Comparison of ENCODE assay signal across 17 mouse cellular contexts in genomic region chr2:68317452-68317851, GRCm38 (mm10).
DNase-seq lines count a peak whose midpoint lies in the region; ATAC-seq and TF ChIP-seq lines count a peak whose summit lies in the region.
"Had no signal": no experiment of that assay in that cellular context is flagged by ENCODE, and none has a peak within 500 bp of the region (broad histone marks: within the 10 kb centered on the region; RNA-seq: fewer than 3 reads in every experiment).

No protein-coding gene starts in this region.

- no peak for TF ChIP-seq POLR2A in heart, adult 2 months (IDR thresholded peaks at IDR 0.05; ENCODE audit: insufficient read depth, low read depth, low read length)
- TF ChIP-seq POLR2A in lung, adult 2 months (IDR thresholded peaks at IDR 0.05; ENCODE audit: borderline replicate concordance, extremely low read depth, low read depth, low read length), result no peak

- no peak overlapping the region for H3K4me3 ChIP-seq in heart, adult 2 months
- H3K4me3 ChIP-seq in heart, embryonic 11.5 days (ENCODE audit: low read depth, low read length), result no peak overlapping the region
- no peak overlapping the region for H3K4me3 ChIP-seq in lung, adult 2 months (replicated peaks; ENCODE audit: extremely low read depth, low read depth, low read length)
- no peak overlapping the region for H3K4me3 ChIP-seq in forebrain, embryonic 16.5 days (replicated peaks; ENCODE audit: low read length)
- H3K4me3 ChIP-seq: intestine, embryonic 15.5 days; limb, embryonic 15.5 days; megakaryocyte, embryonic 14.5 days; midbrain, embryonic 15.5 days had no signal

- no peaks in the 10 kb centered on the region for H3K9me3 ChIP-seq in heart, embryonic 11.5 days (replicated peaks; ENCODE audit: control insufficient read depth, low read length)
- no peaks in the 10 kb centered on the region for H3K9me3 ChIP-seq in forebrain, embryonic 16.5 days (ENCODE audit: control insufficient read depth, low read length)
- H3K9me3 ChIP-seq: intestine, embryonic 15.5 days; limb, embryonic 15.5 days; midbrain, embryonic 15.5 days had no signal

- H3K27ac ChIP-seq in heart, adult 2 months, result no peak overlapping the region
- no peak overlapping the region for H3K27ac ChIP-seq in heart, embryonic 11.5 days (ENCODE audit: low read depth, low read length)
- no peak overlapping the region for H3K27ac ChIP-seq in forebrain, embryonic 16.5 days (ENCODE audit: low read length)
- H3K27ac ChIP-seq: hindbrain, embryonic 14.5 days; intestine, embryonic 15.5 days; limb, embryonic 15.5 days; midbrain, embryonic 15.5 days had no signal

- no peak for TF ChIP-seq CTCF in heart, adult 2 months (IDR thresholded peaks at IDR 0.05)
- TF ChIP-seq CTCF in lung, adult 2 months (IDR thresholded peaks at IDR 0.05; ENCODE audit: insufficient read depth, low read length), result no peak

- DNase-seq in heart, adult 2 months, result peak; percentile 37 to 56
- peak; percentile 30 for DNase-seq in lung, postnatal 14 days
- DNase-seq in lung, adult 2 months, result no peak
- DNase-seq in heart, postnatal 14 days, result peak; percentile 45 to 51
- peak; percentile 40 for DNase-seq in lung, postnatal 36 days
- DNase-seq: cerebellum, adult 9-11 months; embryo, embryonic 11 days; right cerebral cortex, postnatal 25 days; thymus, postnatal 25 days had no signal

- WGBS in heart, adult 2 months, result 2% methylated on average over 2 of the region's 2 CpGs
- WGBS in heart, embryonic 11.5 days (ENCODE audit: insufficient replicate concordance), result 63% methylated on average over 2 of the region's 2 CpGs
- WGBS in lung, adult 2 months, result 37% methylated on average over 2 of the region's 2 CpGs
- 35% methylated on average over 2 of the region's 2 CpGs for WGBS in forebrain, embryonic 16.5 days

- no peaks in the 10 kb centered on the region for H3K79me2 ChIP-seq in heart, adult 2 months (replicated peaks; ENCODE audit: control insufficient read depth, insufficient read depth, low read length)

- intact Hi-C loops in heart, adult 2 months (cut with DNase I), result no loop called here
- intact Hi-C loops in heart, postnatal 14 days (cut with DNase I), result no loop called here

- no peaks in the 10 kb centered on the region for H3K36me3 ChIP-seq in heart, adult 2 months (ENCODE audit: control insufficient read depth, insufficient read depth, low read length)
- no peaks in the 10 kb centered on the region for H3K36me3 ChIP-seq in heart, embryonic 11.5 days (ENCODE audit: control insufficient read depth, insufficient read depth, low read length)
- H3K36me3 ChIP-seq in forebrain, embryonic 16.5 days (ENCODE audit: control insufficient read depth, insufficient read depth), result no peaks in the 10 kb centered on the region
- H3K36me3 ChIP-seq: intestine, embryonic 15.5 days; limb, embryonic 15.5 days; midbrain, embryonic 15.5 days had no signal

- no peak overlapping the region for H3K4me2 ChIP-seq in heart, embryonic 11.5 days
- no peak overlapping the region for H3K4me2 ChIP-seq in forebrain, embryonic 16.5 days (ENCODE audit: low read length)
- H3K4me2 ChIP-seq: hindbrain, embryonic 14.5 days; intestine, embryonic 15.5 days; limb, embryonic 15.5 days; midbrain, embryonic 15.5 days had no signal

- peaks cover 3% of the 10 kb centered on the region; the same call in 1 of the 2 replicates for H3K4me1 ChIP-seq in heart, adult 2 months (ENCODE audit: control insufficient read depth, insufficient read depth, low read length)
- peaks cover 19% of the 10 kb centered on the region for H3K4me1 ChIP-seq in heart, embryonic 11.5 days (ENCODE audit: control insufficient read depth, insufficient read depth, low read length)
- H3K4me1 ChIP-seq in lung, adult 2 months (ENCODE audit: control insufficient read depth, insufficient read depth, low read length), result no peaks in the 10 kb centered on the region
- peaks cover 21% of the 10 kb centered on the region for H3K4me1 ChIP-seq in forebrain, embryonic 16.5 days (replicated peaks; ENCODE audit: control insufficient read depth, insufficient read depth, low read length)
- H3K4me1 ChIP-seq: megakaryocyte, embryonic 14.5 days had no signal

- no peaks in the 10 kb centered on the region for H3K27me3 ChIP-seq in heart, adult 2 months (ENCODE audit: control insufficient read depth, insufficient read depth, low read length)
- no peaks in the 10 kb centered on the region for H3K27me3 ChIP-seq in heart, embryonic 11.5 days (ENCODE audit: control insufficient read depth, insufficient read depth, low read length)
- no peaks in the 10 kb centered on the region for H3K27me3 ChIP-seq in forebrain, embryonic 16.5 days (replicated peaks; ENCODE audit: control insufficient read depth, insufficient read depth, low read length)
- H3K27me3 ChIP-seq: intestine, embryonic 15.5 days; limb, embryonic 15.5 days; megakaryocyte, embryonic 14.5 days; midbrain, embryonic 15.5 days had no signal

- ATAC-seq in heart, embryonic 11.5 days (replicated peaks; ENCODE audit: insufficient number of reproducible peaks, low FRiP score, low TSS enrichment), result no peak
- ATAC-seq in forebrain, embryonic 16.5 days, result no peak
- ATAC-seq: forebrain, embryonic 14.5 days; intestine, embryonic 15.5 days; midbrain, embryonic 15.5 days had no signal

- TF ChIP-seq EP300 in heart, adult 2 months (IDR thresholded peaks at IDR 0.05; ENCODE audit: insufficient read depth, low read depth, low read length), result no peak

- H3K9ac ChIP-seq in heart, adult 2 months (ENCODE audit: low read depth, low read length), result no peak overlapping the region
- no peak overlapping the region for H3K9ac ChIP-seq in heart, embryonic 11.5 days (ENCODE audit: low read depth, low read length)
- H3K9ac ChIP-seq in forebrain, embryonic 16.5 days (replicated peaks; ENCODE audit: low read depth, low read length), result no peak overlapping the region
- H3K9ac ChIP-seq: hindbrain, embryonic 14.5 days; intestine, embryonic 15.5 days; limb, embryonic 15.5 days; midbrain, embryonic 15.5 days had no signal
